Mouse (Mus musculus) hindlimb bud, embryonic 11.5 days (tissue): ENCODE measurements around the gene Zfp334.

ENCODE experiments used
- DNase-seq: peaks from one replicate; pipeline ENCODE4 v3.0.0-alpha.2; 2012; ENCODE audit warnings: low read depth, low spot score; ENCODE audit errors: extremely low spot score

The Zfp334 gene

DNA sequence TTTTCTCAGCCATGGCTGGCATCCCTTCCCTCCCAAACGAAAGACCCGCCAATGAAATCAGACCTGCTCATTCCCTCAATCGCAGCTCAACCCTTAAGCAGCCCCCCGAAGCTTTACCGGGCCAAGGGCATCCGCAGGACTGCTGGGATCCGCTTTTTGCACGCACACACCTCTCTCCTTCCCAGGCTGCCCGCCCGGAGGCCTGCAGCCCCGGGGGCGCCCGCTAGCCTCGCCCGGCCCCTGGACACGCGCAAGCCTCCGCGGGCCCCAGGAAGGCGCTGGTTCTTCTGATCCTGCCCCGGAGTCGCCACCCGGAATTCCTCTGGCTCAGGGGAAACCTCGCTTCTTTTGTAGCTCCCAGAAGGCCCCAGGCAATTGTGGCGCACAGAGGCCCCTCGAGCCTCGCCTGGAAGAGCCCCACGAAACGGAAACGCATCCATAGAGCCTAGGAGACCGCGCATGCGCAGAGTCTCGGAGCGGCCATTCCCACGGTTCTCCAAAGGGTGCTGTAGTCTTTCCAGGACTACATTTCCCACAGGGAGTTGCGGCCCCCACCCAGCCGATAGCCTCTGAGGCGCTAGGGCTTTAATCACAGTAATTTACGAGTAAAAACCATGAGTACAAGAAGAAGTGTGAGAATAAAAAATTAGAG is at the start of gene Zfp334:
TSS of gene Zfp334 (minus strand) at position 416 of the 652 bp plus-strand sequence.
- peak; percentile 90 for DNase-seq

DNA sequence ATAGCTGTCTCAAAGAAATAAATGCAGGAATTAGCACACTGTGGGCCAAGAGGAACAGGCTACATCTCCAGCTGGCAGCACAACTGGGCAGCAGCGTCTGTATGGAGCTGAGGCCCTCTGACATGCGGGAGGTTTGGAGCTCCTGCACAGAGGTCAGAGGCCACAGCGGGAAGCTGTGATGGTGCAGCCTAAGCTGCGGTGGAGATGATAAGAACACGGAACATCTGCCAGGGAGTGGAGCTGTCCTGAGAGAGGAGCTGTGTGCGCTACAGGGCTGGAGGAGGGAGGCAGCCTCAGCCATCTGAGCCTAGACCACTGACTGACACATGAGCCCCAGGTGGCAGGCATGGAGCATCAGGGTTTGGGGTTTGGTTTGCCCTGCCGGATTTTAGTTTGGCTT is 40.6 kb upstream of the Zfp334 start:
- DNase-seq = no peak

DNA sequence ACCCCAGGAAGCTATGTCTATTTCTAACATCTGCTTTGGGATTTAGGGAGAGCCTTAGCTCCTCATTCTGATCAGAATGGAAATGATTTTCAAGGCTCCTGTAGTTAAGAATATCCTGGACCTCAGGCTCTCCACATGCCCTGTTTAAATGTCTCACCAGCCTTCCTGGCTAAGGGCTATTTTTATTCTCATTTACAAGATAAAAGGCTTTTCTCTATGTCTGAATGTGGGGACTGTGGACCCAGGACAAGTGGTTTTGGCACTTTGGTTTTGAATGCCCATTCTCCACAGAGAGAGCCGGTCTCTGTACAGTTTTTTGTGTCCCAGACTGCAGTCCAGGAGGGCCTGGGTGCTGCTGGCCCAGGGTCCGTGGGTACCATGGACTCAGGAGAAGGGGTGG is 32.1 kb upstream of the Zfp334 start:
- DNase-seq = no peak

DNA sequence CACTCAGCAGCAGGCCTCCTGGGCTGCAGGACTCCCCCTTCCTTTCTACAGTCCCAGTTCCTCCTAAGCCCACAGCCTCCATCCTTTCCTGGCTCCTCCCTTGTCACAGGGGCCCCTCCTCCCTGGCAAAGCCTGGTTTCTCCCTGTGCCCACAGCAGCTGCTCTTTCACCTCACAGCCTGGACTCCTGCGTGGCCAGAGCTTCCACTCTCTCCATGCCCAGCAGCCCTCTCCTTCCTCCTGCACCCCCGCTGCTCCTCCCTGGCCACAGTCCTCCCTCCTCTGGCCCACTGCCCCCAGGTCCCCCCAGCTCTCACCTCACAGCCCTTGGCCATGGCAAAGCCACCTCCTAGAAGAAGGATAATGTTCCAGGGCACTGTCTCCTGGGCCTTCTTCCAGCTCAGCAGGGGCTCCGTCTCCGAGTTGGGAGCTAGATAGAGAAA is 31.6 kb upstream of the Zfp334 start:
- no peak for DNase-seq

DNA sequence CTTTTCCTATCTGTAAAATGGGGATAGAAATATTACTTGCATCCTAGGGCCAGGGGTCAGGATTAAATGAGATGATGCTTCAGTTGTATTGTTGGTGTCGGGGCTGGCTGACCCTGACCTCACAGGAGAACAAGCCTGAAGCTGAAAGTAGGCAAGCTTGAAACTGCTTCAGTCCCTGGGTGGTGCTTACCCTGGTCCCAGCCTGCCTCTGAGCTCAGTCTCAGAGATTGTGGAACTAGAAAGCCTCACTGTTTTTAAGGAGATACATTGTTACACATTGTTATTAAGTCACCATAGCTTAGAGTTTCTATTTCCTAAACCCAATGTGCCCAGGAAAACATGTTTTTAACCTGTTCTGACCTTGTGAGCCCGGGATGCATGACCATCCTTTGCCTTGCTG is 30.5 kb upstream of the Zfp334 start:
- DNase-seq = no peak

DNA sequence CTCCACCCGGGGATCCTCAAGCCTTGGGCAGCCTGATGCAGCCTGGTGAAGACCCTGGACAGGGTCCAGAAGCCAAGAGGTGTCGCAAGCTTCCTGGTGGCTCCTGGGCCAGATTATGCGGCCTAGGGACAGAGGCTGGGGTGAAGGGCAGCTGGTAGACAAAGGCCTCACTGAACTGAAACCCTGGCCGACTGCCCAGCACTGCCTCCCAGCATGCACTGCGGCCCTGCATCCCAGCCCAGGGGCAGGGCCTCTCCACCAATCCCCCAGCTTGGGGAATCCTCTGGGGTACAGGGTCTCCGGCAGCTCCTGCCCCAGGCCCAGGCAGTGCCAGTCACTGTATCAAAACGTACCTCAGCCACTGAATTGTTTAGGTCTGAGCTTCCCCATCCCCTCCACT is 29.2 kb upstream of the Zfp334 start:
- DNase-seq = no peak

DNA sequence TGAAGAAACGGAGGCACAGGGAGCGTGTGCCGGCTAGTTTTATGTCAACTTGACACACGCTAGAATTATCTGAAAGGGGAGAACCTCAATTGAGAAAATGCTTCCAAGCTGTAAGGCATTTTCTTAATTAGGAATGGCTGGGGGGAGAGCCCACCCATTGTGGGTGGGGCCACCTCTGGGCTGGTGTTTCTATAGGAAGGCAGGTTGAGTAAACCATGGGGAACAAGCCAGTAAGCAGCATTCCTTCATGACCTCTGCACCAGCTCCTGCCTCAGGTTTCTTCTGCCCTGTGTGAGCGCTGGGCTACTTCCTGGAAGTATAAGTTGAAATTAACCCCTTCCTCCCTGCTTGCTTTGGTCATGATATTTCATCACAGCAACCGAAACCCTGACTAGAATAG is 27.7 kb upstream of the Zfp334 start:
- peak; percentile 39 for DNase-seq

DNA sequence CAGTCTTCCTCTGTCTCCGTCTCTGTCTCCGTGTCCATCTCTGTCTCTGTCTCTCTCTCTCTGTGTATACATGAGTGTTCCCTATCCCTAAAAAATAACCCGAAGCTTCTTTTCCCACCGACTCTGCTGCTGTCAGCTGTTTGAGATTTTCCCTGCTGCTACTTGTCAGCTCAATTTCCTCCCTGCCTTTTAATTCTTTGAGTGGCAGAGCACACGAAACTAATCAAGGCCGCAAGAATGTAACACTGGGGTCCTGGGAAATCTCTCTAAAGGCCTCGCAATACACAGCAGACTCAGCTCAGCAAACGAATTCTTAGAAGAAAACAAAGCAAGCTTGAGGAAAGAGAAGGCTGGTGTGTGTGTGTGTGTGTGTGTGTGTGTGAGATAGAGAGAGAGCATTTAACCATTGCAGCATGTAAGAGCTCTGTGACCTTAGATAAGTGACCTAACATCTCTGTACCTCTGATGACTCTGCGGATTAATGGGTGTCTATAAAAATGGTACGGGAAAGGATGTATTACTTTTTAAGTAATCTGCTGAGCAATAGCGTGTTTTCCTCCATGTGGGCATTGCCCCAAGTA is 27.2 kb upstream of the Zfp334 start:
- DNase-seq = no peak

DNA sequence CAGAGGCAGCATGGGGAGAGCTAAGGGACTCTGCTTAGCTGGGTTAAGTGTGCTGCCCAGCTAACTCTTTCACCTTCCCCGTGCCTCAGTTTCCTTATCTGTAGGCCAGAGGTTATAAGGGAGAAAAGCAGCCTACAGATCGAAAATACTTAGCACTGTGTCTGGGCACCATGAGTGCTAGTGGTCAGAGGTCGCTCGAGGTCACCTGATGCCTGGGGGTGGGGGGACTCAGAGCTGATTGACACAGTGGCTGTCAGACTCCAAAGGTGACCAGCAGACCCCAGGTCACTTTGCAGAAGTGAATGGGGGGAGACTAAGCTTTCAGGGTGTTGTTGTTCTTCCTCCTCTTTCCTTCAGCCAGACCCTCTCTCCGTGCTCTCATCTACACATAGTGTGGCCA is 26.3 kb upstream of the Zfp334 start:
- DNase-seq = no peak

DNA sequence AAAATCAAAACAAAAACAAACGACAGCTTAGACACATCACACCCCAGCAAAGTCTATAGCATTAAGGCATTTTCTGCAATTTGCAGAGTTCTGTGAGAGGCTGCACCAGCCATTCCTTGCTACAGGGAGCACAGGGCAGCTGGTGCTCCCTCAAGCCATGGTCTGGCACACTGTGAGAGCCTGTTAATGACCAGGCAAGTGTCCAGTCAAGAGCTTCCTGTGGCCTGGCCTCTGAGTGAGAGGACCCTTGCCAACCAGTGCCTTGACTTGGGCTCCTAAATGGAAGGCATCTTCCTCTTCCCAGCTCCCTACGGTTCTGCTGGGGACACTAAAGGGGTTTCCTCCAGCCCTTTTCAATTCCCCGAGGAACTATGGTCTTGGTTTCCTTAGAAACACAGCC is 25.8 kb upstream of the Zfp334 start:
- DNase-seq = no peak

DNA sequence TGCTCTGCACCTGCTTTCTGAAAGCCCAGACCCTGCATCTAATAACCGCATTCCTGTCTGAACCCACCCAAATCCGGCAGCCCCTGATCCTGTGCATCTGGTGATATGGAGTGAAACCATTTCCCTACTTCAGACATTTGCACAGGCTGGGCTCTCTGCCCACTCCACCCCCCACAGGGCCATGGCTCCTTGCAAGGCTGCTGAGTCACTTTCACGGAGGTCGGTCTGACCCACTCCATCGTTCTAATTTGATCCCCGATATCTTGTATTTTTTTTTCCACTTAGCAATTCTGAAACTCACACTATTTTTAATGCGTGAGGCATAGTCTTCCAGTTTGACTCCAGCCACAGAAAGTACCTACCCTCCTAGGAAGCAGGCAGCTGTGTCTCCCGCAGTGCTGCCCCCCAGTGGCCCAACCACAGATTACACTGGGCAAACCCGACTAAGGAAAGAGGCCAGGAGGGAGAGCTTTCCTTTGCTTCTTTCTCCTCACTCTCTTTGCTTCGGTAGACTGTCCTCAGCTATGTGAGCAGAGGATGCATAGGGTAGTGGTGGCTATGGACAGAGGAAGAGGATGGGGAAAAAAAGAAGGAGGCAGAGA is 19.7 kb upstream of the Zfp334 start:
- DNase-seq = no peak

DNA sequence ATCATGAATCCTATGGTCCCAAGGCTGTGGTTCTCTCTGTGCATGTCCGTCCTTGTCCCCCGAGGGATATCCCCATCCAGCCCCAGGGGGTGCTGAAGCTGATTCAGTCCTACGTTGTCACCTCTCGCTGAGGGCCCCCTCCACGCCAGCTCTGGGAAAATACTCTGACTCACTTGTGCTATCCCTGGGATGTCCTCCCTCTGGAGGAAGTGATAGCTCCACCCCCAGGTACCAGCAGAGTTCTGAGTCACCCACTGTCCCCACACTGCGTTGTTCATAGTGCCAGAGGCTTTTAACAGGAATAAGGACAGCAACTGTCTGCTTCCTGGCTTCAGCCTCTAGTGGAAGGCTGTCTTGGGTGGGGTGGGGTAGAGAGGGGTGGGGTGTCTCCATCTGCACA is 17.3 kb upstream of the Zfp334 start:
- DNase-seq = no peak

DNA sequence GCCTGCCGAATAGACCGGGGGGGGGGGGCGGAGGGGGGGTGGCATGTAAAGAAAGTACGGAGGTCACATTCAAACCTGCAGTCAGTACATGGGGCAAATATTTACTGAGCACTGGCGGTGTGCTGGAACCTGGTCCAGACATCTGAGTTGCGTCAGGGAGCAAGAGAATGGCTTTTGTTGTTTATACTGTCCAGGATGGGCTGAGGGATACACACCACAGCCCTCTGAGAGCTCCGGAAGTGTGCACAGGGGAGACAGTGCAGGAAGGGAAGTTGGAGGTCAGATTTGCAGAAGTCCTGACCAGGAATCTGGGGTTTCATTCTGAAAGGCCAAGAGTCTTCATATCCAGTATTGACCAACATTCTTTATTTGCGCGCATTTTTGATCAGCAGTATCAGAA is 16.9 kb upstream of the Zfp334 start:
- DNase-seq = no peak

DNA sequence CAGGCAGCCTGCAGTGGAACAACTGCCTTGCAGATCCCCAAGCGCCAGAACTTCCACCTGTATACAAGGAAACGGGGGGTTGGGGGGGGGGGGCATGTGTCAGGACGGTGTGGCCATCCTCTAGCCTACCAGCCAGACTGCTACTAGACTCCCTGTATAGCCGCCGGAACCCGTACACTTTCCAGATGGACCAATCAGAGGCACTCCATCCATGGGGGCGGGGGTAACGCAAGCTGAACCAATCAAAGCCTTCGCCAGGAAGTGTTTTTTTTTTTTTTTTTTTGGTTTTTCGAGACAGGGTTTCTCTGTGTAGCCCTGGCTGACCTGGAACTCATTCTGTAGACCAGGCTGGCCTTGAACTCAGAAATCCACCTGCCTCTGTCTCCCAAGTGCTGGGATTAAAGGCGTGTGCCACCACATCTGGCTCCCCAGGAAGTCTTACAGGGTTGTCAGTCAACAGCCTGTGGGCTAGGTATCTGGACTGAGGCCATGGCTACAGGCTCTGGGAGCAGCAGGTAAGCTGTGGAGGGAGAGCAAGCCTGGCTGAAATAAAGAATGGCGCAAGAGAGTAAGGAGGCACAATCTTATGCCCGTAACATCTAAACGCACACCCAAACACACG is 10.2 kb upstream of the Zfp334 start:
- no peak for DNase-seq

DNA sequence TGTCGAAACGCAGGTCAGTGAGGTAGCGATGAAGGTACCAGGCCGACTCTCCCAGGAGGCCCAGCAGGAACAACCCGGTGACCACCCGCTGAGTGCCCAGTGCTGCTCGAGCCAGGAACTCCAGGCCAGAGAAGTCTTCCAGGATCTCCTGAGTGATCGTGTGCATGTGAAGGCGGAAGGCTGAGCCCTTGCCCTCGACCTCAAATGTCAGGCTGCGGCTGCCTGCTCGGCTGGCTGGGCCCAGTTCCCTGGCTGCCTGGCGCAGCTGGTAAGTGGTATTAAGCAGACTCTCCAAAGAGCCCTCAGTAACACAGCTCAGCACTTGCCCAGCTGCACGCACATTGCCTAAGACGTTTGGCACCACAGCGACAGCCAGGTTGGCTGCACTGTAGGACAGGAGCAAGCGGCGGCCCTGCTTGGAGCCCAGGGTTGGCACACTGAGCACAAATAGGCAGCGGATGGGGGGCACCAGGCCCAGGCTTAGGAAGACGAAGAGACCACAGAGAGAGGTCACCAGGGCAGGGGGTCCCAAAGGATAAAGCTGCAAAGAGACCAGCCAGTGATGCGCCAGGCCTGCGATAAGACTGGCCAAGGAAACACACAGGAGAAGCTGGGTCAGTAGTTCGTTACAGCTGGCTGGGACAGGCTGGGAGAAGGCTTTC is 9.6 kb upstream of the Zfp334 start:
- no peak for DNase-seq

DNA sequence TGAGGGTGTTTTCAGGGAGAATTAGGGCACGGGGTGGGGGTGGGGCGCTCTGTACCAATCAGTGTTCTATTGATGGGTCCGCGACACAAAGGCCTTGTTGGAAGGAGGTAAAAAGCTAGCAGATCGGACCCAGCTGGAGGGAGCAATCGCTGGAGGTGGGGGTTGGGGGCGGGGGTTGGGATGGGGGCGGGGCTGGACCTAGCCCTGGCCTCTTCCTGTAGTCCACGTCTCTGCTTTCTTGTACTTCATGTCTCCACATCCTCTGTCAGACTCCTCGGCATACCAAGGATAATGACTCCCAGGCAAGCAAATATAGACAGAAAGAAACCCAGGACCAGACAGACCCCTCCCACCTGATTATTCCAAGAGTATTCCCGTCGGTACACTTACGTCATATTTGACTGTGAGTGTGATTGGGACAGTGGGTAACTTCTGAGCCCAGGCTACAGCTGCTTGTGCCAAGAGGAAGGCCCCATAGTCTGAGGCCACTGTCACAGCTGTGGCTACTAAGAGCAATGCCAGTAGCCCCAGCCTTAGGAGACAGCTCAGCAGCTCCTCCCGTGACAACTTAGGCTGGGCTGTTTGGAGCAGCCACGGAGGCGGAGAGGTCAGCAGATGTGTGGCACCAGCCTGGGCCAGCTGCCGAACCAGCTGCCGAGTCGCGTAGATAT is 8.9 kb upstream of the Zfp334 start:
- no peak for DNase-seq

DNA sequence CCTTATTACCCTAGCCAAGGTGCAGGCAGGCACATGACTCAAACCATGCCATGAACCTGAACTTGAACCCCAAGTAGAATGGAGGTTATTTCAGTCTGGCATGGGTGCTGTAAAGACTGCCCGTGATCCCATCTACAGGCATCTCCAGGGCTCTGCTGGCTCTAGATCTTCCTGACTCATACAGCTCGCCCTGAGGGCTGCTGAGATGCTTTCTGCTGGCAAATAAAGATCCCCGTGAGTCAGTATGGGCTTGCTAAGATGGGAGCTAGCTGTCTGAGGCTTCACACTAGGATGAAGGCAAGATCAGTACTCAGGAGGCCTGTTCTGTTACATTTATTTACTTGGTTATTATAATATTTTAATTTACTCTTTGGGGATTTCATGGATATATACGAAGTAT is 4.1 kb upstream of the Zfp334 start:
- DNase-seq = no peak

DNA sequence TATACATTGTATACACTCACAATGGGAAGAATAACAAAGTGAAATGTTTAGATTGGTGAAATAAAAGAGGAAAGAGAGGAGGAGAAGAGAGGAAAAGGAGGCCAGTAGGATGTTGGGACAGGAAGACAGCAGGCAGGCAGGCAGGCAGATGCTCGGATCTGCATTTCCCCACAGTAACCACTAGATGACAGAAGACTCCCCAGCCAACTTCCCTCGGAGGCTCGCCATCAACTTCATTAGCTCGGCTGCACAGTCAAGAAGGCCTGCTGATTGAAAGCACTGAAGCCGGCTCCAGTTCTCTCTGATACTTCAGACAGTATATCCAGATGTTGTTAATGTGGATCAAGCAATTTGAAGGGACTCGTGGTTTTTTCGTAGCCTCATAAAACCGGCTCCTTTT is 3.5 kb upstream of the Zfp334 start:
- DNase-seq = no peak

DNA sequence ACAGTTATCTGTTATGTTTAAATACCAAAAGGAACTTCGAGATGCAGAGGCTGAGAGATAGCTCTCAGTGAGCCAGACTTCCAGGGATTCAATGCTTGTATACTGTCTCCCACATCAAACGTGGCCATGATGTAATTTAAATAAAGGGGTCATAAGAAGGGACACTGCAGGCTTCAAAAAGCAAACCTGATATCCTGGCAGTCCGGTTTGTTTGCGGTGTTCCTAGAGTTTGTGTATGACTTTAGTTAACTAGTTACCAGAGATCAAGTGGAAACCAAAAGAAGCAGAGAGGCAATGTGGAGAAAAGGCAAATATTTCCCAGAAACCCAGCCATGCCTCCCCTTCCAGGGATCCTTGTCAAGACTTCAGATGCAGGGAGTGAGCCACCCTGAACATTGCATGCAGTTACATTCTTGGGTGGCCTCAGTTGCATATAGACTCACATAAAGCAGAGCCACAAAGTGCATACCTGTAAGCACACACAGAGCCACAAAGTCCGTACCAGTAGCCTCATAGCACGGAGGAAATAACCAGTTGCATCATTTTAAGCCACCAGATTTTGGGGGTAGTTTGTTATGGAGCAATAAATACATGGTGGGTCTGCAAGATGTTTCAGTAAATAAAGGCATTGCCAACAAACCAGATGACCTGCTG is 1.4 kb upstream of the Zfp334 start:
- DNase-seq = no peak

DNA sequence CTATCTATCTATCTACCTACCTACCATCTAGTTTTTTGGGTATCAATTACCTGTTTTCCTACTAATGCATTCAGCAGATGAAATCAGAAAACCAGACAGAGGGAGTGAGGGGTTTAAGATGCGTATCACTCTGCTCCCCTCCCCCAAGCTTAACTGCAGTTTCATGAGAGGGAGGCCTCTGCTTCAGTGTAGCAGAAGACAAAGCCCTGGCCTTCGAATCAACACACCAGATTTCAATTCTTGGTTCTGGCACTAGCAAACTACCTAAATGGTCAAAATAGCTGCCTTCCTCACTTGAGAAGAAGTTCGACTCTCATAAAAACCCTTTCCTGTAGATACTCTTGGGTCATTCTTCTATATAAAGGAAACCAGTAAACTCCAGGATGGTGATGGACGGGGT is 689 bp downstream of the Zfp334 start:
- no peak for DNase-seq

DNA sequence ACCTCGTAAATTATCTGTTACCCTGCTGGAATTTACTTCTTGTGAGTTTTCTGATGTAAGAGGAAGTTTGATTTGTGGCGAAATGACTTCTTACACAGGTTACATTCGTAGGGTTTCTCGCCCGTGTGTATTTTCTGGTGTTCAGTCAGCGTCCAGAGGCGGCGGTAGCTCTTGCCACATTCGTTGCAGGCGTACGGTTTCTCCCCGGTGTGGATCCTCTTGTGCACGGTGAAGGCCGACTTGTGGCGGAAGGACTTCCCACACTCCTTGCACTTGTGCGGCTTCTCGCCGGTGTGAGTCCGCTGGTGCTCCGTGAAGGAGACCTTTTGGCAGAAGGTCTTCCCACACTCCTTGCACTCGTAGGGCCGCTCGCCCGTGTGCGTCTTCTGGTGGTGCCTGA is 8.0 kb downstream of the Zfp334 start:
- no peak for DNase-seq
